Mouse (Mus musculus): Measurements from ENCODE around the gene Gm20388. TPM values are rescaled to one million over a fixed set of nuclear protein-coding genes. Genes with fewer than 3 reads are reported as not detected.

Gm20388 gene
- total and polyA plus RNA-seq, 3 experiments, result 0.02 to 0.05 TPM; not detected in 1

GRCm38 (mm10) chr8:120431042-120431441, 520.4 kb downstream of the Gm20388 start:
- peaks cover 15% of the 10 kb centered on the region for H3K9me3 ChIP-seq (replicated peaks)
- no peak overlapping the region for H3K4me3 ChIP-seq (ENCODE audit: low read depth, low read length)
- DNase-seq (ENCODE audit: low spot score) (no peak), ATAC-seq (ENCODE audit: extremely low read depth, insufficient number of reproducible peaks, low FRiP score, poor library complexity, severe bottlenecking) (no peak)
- peaks cover under 1% of the 10 kb centered on the region; the same call in 1 of the 2 replicates for H3K4me1 ChIP-seq (ENCODE audit: insufficient read depth, low read depth, low read length)
- H3K36me3 ChIP-seq (replicated peaks), result no peaks in the 10 kb centered on the region
- TF ChIP-seq GATA1 (IDR thresholded peaks at IDR 0.05; ENCODE audit: borderline replicate concordance, low read length) (no peak), CTCF (IDR thresholded peaks at IDR 0.05; ENCODE audit: low read depth, low read length) (no peak), GATA2 (IDR thresholded peaks at IDR 0.05; ENCODE audit: borderline replicate concordance, low read depth, low read length) (no peak), POLR2AphosphoS5 (IDR thresholded peaks at IDR 0.05; ENCODE audit: insufficient replicate concordance, low read depth, low read length) (no peak), TAL1 (conservative IDR thresholded peaks at IDR 0.05; ENCODE audit: low read depth, low read length) (no peak)
- H3K27me3 ChIP-seq (ENCODE audit: insufficient read depth, low read length), result peaks cover 80% of the 10 kb centered on the region

GRCm38 (mm10) chr8:120432438-120432837, 521.8 kb downstream of the Gm20388 start:
- TF ChIP-seq CTCF (IDR thresholded peaks at IDR 0.05; ENCODE audit: low read depth, low read length) (no peak), GATA2 (IDR thresholded peaks at IDR 0.05; ENCODE audit: borderline replicate concordance, low read depth, low read length) (no peak), TAL1 (conservative IDR thresholded peaks at IDR 0.05; ENCODE audit: low read depth, low read length) (no peak), POLR2AphosphoS5 (IDR thresholded peaks at IDR 0.05; ENCODE audit: insufficient replicate concordance, low read depth, low read length) (no peak), GATA1 (IDR thresholded peaks at IDR 0.05; ENCODE audit: borderline replicate concordance, low read length) (no peak)
- ATAC-seq (ENCODE audit: extremely low read depth, insufficient number of reproducible peaks, low FRiP score, poor library complexity, severe bottlenecking) (no peak), DNase-seq (ENCODE audit: low spot score) (no peak)
- H3K9me3 ChIP-seq (replicated peaks), result peaks cover 15% of the 10 kb centered on the region
- H3K4me3 ChIP-seq (ENCODE audit: low read depth, low read length), result no peak overlapping the region
- peaks cover 80% of the 10 kb centered on the region for H3K27me3 ChIP-seq (ENCODE audit: insufficient read depth, low read length)
- no peaks in the 10 kb centered on the region for H3K36me3 ChIP-seq (replicated peaks)
- H3K4me1 ChIP-seq (ENCODE audit: insufficient read depth, low read depth, low read length), result no peaks in the 10 kb centered on the region

- DNase-seq (ENCODE audit: low spot score) (no peak), ATAC-seq (ENCODE audit: extremely low read depth, insufficient number of reproducible peaks, low FRiP score, poor library complexity, severe bottlenecking) (no peak)
- no peaks in the 10 kb centered on the region for H3K36me3 ChIP-seq (replicated peaks)
- H3K9me3 ChIP-seq (replicated peaks), result peaks cover 15% of the 10 kb centered on the region
- TF ChIP-seq CTCF (IDR thresholded peaks at IDR 0.05; ENCODE audit: low read depth, low read length) (no peak), GATA2 (IDR thresholded peaks at IDR 0.05; ENCODE audit: borderline replicate concordance, low read depth, low read length) (no peak), TAL1 (conservative IDR thresholded peaks at IDR 0.05; ENCODE audit: low read depth, low read length) (no peak), GATA1 (IDR thresholded peaks at IDR 0.05; ENCODE audit: borderline replicate concordance, low read length) (no peak), POLR2AphosphoS5 (IDR thresholded peaks at IDR 0.05; ENCODE audit: insufficient replicate concordance, low read depth, low read length) (no peak)
- H3K4me3 ChIP-seq (ENCODE audit: low read depth, low read length), result no peak overlapping the region
- H3K27me3 ChIP-seq (ENCODE audit: insufficient read depth, low read length), result peaks cover 80% of the 10 kb centered on the region
- H3K4me1 ChIP-seq (ENCODE audit: insufficient read depth, low read depth, low read length), result no peaks in the 10 kb centered on the region
Observed at GRCm38 (mm10) chr8:120433143-120433542, 522.5 kb downstream of the Gm20388 start.

- no peak overlapping the region for H3K4me3 ChIP-seq (ENCODE audit: low read depth, low read length)
- H3K36me3 ChIP-seq (replicated peaks), result no peaks in the 10 kb centered on the region
- H3K9me3 ChIP-seq (replicated peaks), result peaks cover 15% of the 10 kb centered on the region
- H3K27me3 ChIP-seq (ENCODE audit: insufficient read depth, low read length), result peaks cover 80% of the 10 kb centered on the region
- ATAC-seq (ENCODE audit: extremely low read depth, insufficient number of reproducible peaks, low FRiP score, poor library complexity, severe bottlenecking) (no peak), DNase-seq (ENCODE audit: low spot score) (no peak)
- no peaks in the 10 kb centered on the region for H3K4me1 ChIP-seq (ENCODE audit: insufficient read depth, low read depth, low read length)
- no peak for TF ChIP-seq TAL1 (conservative IDR thresholded peaks at IDR 0.05; ENCODE audit: low read depth, low read length)
- TF ChIP-seq GATA1 (IDR thresholded peaks at IDR 0.05; ENCODE audit: borderline replicate concordance, low read length), result no peak
- no peak for TF ChIP-seq POLR2AphosphoS5 (IDR thresholded peaks at IDR 0.05; ENCODE audit: insufficient replicate concordance, low read depth, low read length)
- TF ChIP-seq CTCF (IDR thresholded peaks at IDR 0.05; ENCODE audit: low read depth, low read length), result peak; percentile 25; the same call in 1 of the 2 replicates
- TF ChIP-seq GATA2 (IDR thresholded peaks at IDR 0.05; ENCODE audit: borderline replicate concordance, low read depth, low read length), result no peak
Observed at GRCm38 (mm10) chr8:120433734-120434133, 523.1 kb downstream of the Gm20388 start.

- peaks cover 88% of the 10 kb centered on the region for H3K27me3 ChIP-seq (ENCODE audit: insufficient read depth, low read length)
- no peak overlapping the region for H3K4me3 ChIP-seq (ENCODE audit: low read depth, low read length)
- no peaks in the 10 kb centered on the region for H3K4me1 ChIP-seq (ENCODE audit: insufficient read depth, low read depth, low read length)
- peaks cover 15% of the 10 kb centered on the region for H3K9me3 ChIP-seq (replicated peaks)
- no peak for TF ChIP-seq GATA2 (IDR thresholded peaks at IDR 0.05; ENCODE audit: borderline replicate concordance, low read depth, low read length)
- TF ChIP-seq TAL1 (conservative IDR thresholded peaks at IDR 0.05; ENCODE audit: low read depth, low read length), result no peak
- TF ChIP-seq GATA1 (IDR thresholded peaks at IDR 0.05; ENCODE audit: borderline replicate concordance, low read length), result no peak
- TF ChIP-seq CTCF (IDR thresholded peaks at IDR 0.05; ENCODE audit: low read depth, low read length), result no peak
- no peak for TF ChIP-seq POLR2AphosphoS5 (IDR thresholded peaks at IDR 0.05; ENCODE audit: insufficient replicate concordance, low read depth, low read length)
- DNase-seq (ENCODE audit: low spot score) (no peak), ATAC-seq (ENCODE audit: extremely low read depth, insufficient number of reproducible peaks, low FRiP score, poor library complexity, severe bottlenecking) (no peak)
- no peaks in the 10 kb centered on the region for H3K36me3 ChIP-seq (replicated peaks)
Observed at GRCm38 (mm10) chr8:120435781-120436180, 525.1 kb downstream of the Gm20388 start.

- H3K4me3 ChIP-seq (ENCODE audit: low read depth, low read length), result no peak overlapping the region
- TF ChIP-seq GATA2 (IDR thresholded peaks at IDR 0.05; ENCODE audit: borderline replicate concordance, low read depth, low read length), result no peak
- TF ChIP-seq GATA1 (IDR thresholded peaks at IDR 0.05; ENCODE audit: borderline replicate concordance, low read length), result no peak
- TF ChIP-seq POLR2AphosphoS5 (IDR thresholded peaks at IDR 0.05; ENCODE audit: insufficient replicate concordance, low read depth, low read length), result no peak
- TF ChIP-seq TAL1 (conservative IDR thresholded peaks at IDR 0.05; ENCODE audit: low read depth, low read length), result no peak
- TF ChIP-seq CTCF (IDR thresholded peaks at IDR 0.05; ENCODE audit: low read depth, low read length), result no peak
- peaks cover 90% of the 10 kb centered on the region for H3K27me3 ChIP-seq (ENCODE audit: insufficient read depth, low read length)
- DNase-seq (ENCODE audit: low spot score) (no peak), ATAC-seq (ENCODE audit: extremely low read depth, insufficient number of reproducible peaks, low FRiP score, poor library complexity, severe bottlenecking) (no peak)
- H3K9me3 ChIP-seq (replicated peaks), result peaks cover 15% of the 10 kb centered on the region
- H3K36me3 ChIP-seq (replicated peaks), result no peaks in the 10 kb centered on the region
- no peaks in the 10 kb centered on the region for H3K4me1 ChIP-seq (ENCODE audit: insufficient read depth, low read depth, low read length)
Observed at GRCm38 (mm10) chr8:120436491-120437030, 525.9 kb downstream of the Gm20388 start.

All from G1E (cell line).